Mouse (Mus musculus): ENCODE measurements around the gene Tppp2.

The Tppp2 gene

DNA sequence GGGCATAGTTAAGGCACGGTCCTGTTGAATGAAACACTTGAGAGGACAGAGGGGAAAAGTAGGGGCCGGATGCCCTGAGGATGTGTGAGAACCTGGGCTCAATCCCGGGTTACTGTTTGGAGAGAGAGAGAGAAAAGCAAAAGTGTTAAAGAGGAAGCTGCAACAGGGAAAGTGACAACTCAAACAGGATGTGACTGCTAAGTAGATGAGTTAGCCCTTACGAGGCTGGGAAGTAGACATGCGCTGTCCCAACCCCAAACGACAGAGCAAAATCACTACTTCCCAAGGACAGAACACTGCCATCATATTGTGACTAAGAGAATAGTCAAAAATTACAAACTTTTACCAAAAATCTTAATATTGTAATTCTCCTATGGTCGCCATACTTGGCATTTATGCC, 24.0 kb downstream of the Tppp2 start:
- DNase-seq (ENCODE audit: extremely low read depth, low read depth), result no peak

DNA sequence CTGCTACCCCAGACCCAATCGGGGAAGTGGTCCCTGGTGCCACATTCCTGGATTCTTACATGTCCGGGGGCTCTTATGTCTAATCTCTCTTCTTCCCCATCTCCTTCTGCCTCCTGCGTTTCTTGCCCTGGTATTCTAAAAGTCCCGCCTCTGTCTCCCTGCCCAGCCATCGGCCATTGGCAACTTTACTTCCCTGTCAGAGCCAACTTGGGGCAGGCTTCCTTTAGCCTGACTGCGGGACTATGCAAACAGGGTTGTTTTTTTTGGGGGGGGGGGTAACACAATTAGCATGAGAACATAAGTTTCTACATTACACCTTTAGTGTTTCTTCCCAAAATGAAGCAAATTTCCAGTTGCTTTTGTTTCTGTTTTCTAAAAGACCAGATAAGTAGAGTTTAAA, 25.1 kb downstream of the Tppp2 start:
- DNase-seq (ENCODE audit: extremely low read depth, low read depth), result no peak

DNA sequence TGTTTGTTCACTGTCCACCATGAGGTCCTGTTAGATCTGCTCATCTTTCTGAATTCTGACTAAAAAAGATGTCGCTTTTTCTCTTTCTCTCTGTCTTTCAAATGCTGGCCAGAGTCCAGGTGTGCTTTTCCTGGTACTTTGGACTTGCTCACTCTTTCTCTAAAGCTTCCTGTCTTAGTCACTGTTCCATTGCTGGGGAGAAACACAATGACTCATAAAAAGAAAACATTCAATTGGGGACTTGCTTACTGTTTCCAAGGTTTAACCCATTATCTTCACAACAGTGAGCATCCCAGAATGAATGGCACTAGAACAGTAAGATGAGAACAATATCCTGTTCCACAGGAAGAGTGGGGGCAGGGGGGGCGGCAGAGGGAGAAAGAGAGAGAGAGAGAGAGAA, 42.1 kb downstream of the Tppp2 start:
- DNase-seq (ENCODE audit: extremely low read depth, low read depth), result no peak

GRCm38 (mm10) chr14:51967400-51967799, 49.2 kb downstream of the Tppp2 start:
- DNase-seq (ENCODE audit: extremely low read depth, low read depth), result no peak
